Mouse (Mus musculus) heart, postnatal 0 days (tissue): ENCODE data around the gene Ntm. TPM values are rescaled to one million over a fixed set of nuclear protein-coding genes. Genes with fewer than 3 reads are reported as not detected.

Source experiments
- ATAC-seq: fragments of 200-750 bp; cut with Nextera tagmentation; 2 replicates; pipeline ENCODE4 v1.8.0; 2017; ENCODE audit warnings: low read depth, moderate number of reproducible peaks, moderate library complexity; ENCODE audit not compliant: insufficient read depth
- DNase-seq: peaks from one replicate; pipeline ENCODE4 v3.0.0-alpha.2; 2016; ENCODE audit warnings: low spot score
- H3K27ac ChIP-seq: fragments of 300-500 bp; sonication (generic); 2 replicates; pipeline ENCODE4 v1.5.1; 2014; ENCODE audit warnings: low read depth, mild to moderate bottlenecking
- H3K27me3 ChIP-seq: fragments of 300-500 bp; sonication (generic); 2 replicates; pipeline ENCODE4 v1.6.1; 2014; ENCODE audit warnings: low read length, mixed read lengths; ENCODE audit not compliant: control insufficient read depth, insufficient read depth
- H3K36me3 ChIP-seq: fragments of 300-500 bp; sonication (generic); replicated peaks from 2 replicates; pipeline ENCODE4 v1.6.1; 2014; ENCODE audit warnings: low read length, mixed read lengths; ENCODE audit not compliant: control insufficient read depth, insufficient read depth
- H3K4me1 ChIP-seq: fragments of 300-500 bp; sonication (generic); 2 replicates; pipeline ENCODE4 v1.6.1; 2014; ENCODE audit warnings: antibody characterized with exemption; ENCODE audit not compliant: control insufficient read depth, insufficient read depth
- H3K4me2 ChIP-seq: fragments of 300-500 bp; sonication (generic); 2 replicates; pipeline ENCODE4 v1.6.1; 2014; ENCODE audit warnings: low read depth, mild to moderate bottlenecking, low read length, moderate library complexity
- H3K4me3 ChIP-seq: fragments of 300-500 bp; sonication (generic); 2 replicates; pipeline ENCODE4 v1.5.1; 2014; ENCODE audit warnings: low read depth, low read length
- H3K9ac ChIP-seq: fragments of 300-500 bp; sonication (generic); replicated peaks from 2 replicates; pipeline ENCODE4 v1.6.1; 2014; ENCODE audit warnings: low read depth, low read length, mixed read lengths
- H3K9me3 ChIP-seq: fragments of 300-500 bp; sonication (generic); replicated peaks from 2 replicates; pipeline ENCODE4 v1.6.1; 2016; ENCODE audit warnings: low read length; ENCODE audit not compliant: control insufficient read depth
- CTCF ChIP-seq: IDR thresholded peaks from 2 replicates; pipeline ENCODE4 v1.5.1; 2016; ENCODE audit warnings: antibody characterized with exemption, control low read depth, low read depth
- EP300 ChIP-seq: IDR thresholded peaks from 2 replicates; pipeline ENCODE4 v1.6.1; 2016; ENCODE audit warnings: antibody characterized with exemption, low read depth
- WGBS: fragments of 180-500 bp; shearing (Covaris S2); extraction: QIAGEN DNeasy Blood & Tissue Kit; methylation state at CpG from one replicate; pipeline ENCODE4 v1.1.7; 2014; 5-methylcytosine and 5-hydroxymethylcytosine counted together
- polyA plus RNA-seq: library from polyadenylated mRNA; unstranded; fragments of >200 nt; fragmentation: Nextera tagmentation; extraction: Ambion mirVana; gene quantifications from 2 replicates; pipeline ENCODE4 v1.2.1, GENCODE M21; 2015
- total RNA-seq: library from RNA; depleted of rRNA; stranded (reverse); fragments of >200 nt; gene quantifications from 2 replicates; pipeline ENCODE4 v1.2.3, GENCODE M21; 2014; ENCODE audit warnings: low replicate concordance

The Ntm gene
- total and polyA plus RNA-seq, 2 experiments from 2014 or later, result 7.1 to 8.8 TPM

- H3K27me3 ChIP-seq, result no peaks in the 10 kb centered on the region
- no peak overlapping the region for H3K27ac ChIP-seq
- H3K36me3 ChIP-seq, result no peaks in the 10 kb centered on the region
- H3K4me1 ChIP-seq, result no peaks in the 10 kb centered on the region
- TF ChIP-seq CTCF (no peak), EP300 (no peak)
- DNase-seq (no peak), ATAC-seq (no peak)
- no peak overlapping the region for H3K4me2 ChIP-seq
- H3K9me3 ChIP-seq, result no peaks in the 10 kb centered on the region
- no peak overlapping the region for H3K9ac ChIP-seq
- 74% methylated on average over 9 of the region's 9 CpGs for WGBS
- no peak overlapping the region for H3K4me3 ChIP-seq
These were observed 64.4 kb downstream of the Ntm start for GRCm38 (mm10) chr9:29898406-29899054.

GRCm38 (mm10) chr9:29897448-29897847 is 65.5 kb downstream of the Ntm start:
- Histone ChIP-seq H3K36me3 (no peaks in the 10 kb centered on the region), H3K27me3 (no peaks in the 10 kb centered on the region), H3K27ac (no peak overlapping the region), H3K4me3 (no peak overlapping the region), H3K4me1 (no peaks in the 10 kb centered on the region), H3K4me2 (no peak overlapping the region), H3K9ac (no peak overlapping the region), H3K9me3 (no peaks in the 10 kb centered on the region)
- 67% methylated on average over 4 of the region's 4 CpGs for WGBS
- ATAC-seq (no peak), DNase-seq (no peak)
- no peak for TF ChIP-seq EP300
- TF ChIP-seq CTCF, result no peak

- H3K9me3 ChIP-seq, result no peaks in the 10 kb centered on the region
These were observed 70.1 kb downstream of the Ntm start for GRCm38 (mm10) chr9:29892792-29893191.

GRCm38 (mm10) chr9:29888712-29889111 is 74.2 kb downstream of the Ntm start:
- H3K27ac ChIP-seq, result no peak overlapping the region
- H3K9me3 ChIP-seq, result no peaks in the 10 kb centered on the region
- no peaks in the 10 kb centered on the region for H3K27me3 ChIP-seq
- no peaks in the 10 kb centered on the region for H3K36me3 ChIP-seq
- H3K9ac ChIP-seq, result no peak overlapping the region
- TF ChIP-seq CTCF (no peak), EP300 (no peak)
- no peaks in the 10 kb centered on the region for H3K4me1 ChIP-seq
- no peak for DNase-seq
- no peak overlapping the region for H3K4me2 ChIP-seq
- H3K4me3 ChIP-seq, result no peak overlapping the region
- WGBS, result 78% methylated on average over 3 of the region's 3 CpGs
- ATAC-seq, result no peak

More at GRCm38 (mm10) chr9:29892792-29893191, 70.1 kb downstream of the Ntm start:
- 77% methylated on average over 5 of the region's 5 CpGs for WGBS
- H3K4me2 ChIP-seq, result no peak overlapping the region
- H3K9ac ChIP-seq, result no peak overlapping the region
- no peak overlapping the region for H3K4me3 ChIP-seq
- no peak overlapping the region for H3K27ac ChIP-seq
- TF ChIP-seq CTCF, result no peak
- TF ChIP-seq EP300, result no peak
- H3K4me1 ChIP-seq, result no peaks in the 10 kb centered on the region
- no peaks in the 10 kb centered on the region for H3K27me3 ChIP-seq
- H3K36me3 ChIP-seq, result no peaks in the 10 kb centered on the region
- DNase-seq, result no peak
- ATAC-seq, result no peak

GRCm38 (mm10) chr9:29887924-29888323 is 75.0 kb downstream of the Ntm start:
- Histone ChIP-seq H3K27me3 (no peaks in the 10 kb centered on the region), H3K4me2 (no peak overlapping the region), H3K4me3 (no peak overlapping the region), H3K4me1 (no peaks in the 10 kb centered on the region), H3K9ac (no peak overlapping the region), H3K9me3 (no peaks in the 10 kb centered on the region), H3K27ac (no peak overlapping the region), H3K36me3 (no peaks in the 10 kb centered on the region)
- TF ChIP-seq EP300 (no peak), CTCF (no peak)
- DNase-seq, result no peak
- WGBS, result 74% methylated on average over 5 of the region's 5 CpGs
- ATAC-seq, result no peak

- no peaks in the 10 kb centered on the region for H3K27me3 ChIP-seq
- no peak overlapping the region for H3K4me2 ChIP-seq
- DNase-seq (no peak), ATAC-seq (no peak)
- no peaks in the 10 kb centered on the region for H3K4me1 ChIP-seq
- WGBS, result 71% methylated on average over 3 of the region's 3 CpGs
- TF ChIP-seq CTCF (no peak), EP300 (no peak)
- no peak overlapping the region for H3K4me3 ChIP-seq
- H3K9ac ChIP-seq, result no peak overlapping the region
- H3K27ac ChIP-seq, result no peak overlapping the region
- no peaks in the 10 kb centered on the region for H3K9me3 ChIP-seq
- H3K36me3 ChIP-seq, result no peaks in the 10 kb centered on the region
These were observed 78.9 kb downstream of the Ntm start for GRCm38 (mm10) chr9:29884062-29884461.
